Mouse (Mus musculus) G1E (cell line): Measurements from ENCODE around the gene Mpi. TPM values are rescaled to one million over a fixed set of nuclear protein-coding genes. Genes with fewer than 3 reads are reported as not detected.

Experiments used
- ATAC-seq: 2 replicates; pipeline ENCODE4 v1.8.0; 2016; ENCODE audit warnings: mild to moderate bottlenecking; ENCODE audit not compliant: insufficient number of reproducible peaks, poor library complexity, low FRiP score, severe bottlenecking; ENCODE audit errors: extremely low read depth
- DNase-seq: peaks from one replicate; pipeline ENCODE4 v3.0.0; 2012; ENCODE audit warnings: low spot score
- H3K27me3 ChIP-seq: 2 replicates; pipeline ENCODE4 v1.6.1; 2012; ENCODE audit warnings: mild to moderate bottlenecking, low read length, inconsistent platforms; ENCODE audit not compliant: insufficient read depth
- H3K36me3 ChIP-seq: replicated peaks from 2 replicates; pipeline ENCODE3; 2012; ENCODE audit warnings: mild to moderate bottlenecking, inconsistent platforms
- H3K4me1 ChIP-seq: 2 replicates; pipeline ENCODE4 v1.6.1; 2012; ENCODE audit warnings: low read depth, low read length, inconsistent platforms, mixed read lengths; ENCODE audit not compliant: insufficient read depth
- H3K4me3 ChIP-seq: 2 replicates; pipeline ENCODE4 v1.5.1; 2012; ENCODE audit warnings: low read depth, mild to moderate bottlenecking, inconsistent platforms, low read length, moderate library complexity, mixed read lengths
- H3K9me3 ChIP-seq: replicated peaks from 2 replicates; pipeline ENCODE4 v1.6.1; 2012; ENCODE audit warnings: inconsistent platforms
- CTCF ChIP-seq: IDR thresholded peaks from 2 replicates; pipeline ENCODE4 v1.5.1; 2012; ENCODE audit warnings: low read depth, low read length, inconsistent platforms, mixed read lengths
- GATA1 ChIP-seq: IDR thresholded peaks from 2 replicates; pipeline ENCODE4 v1.6.1; 2012; ENCODE audit warnings: borderline replicate concordance, low read length, inconsistent platforms, mixed read lengths
- GATA2 ChIP-seq: IDR thresholded peaks from 2 replicates; pipeline ENCODE4 v1.6.1; 2012; ENCODE audit warnings: low read depth, low read length, inconsistent platforms, borderline replicate concordance
- POLR2AphosphoS5 ChIP-seq: IDR thresholded peaks from 2 replicates; pipeline ENCODE4 v1.6.1; 2012; ENCODE audit warnings: low read depth, low read length, inconsistent platforms; ENCODE audit not compliant: insufficient replicate concordance
- TAL1 ChIP-seq: conservative IDR thresholded peaks from 2 replicates; pipeline ENCODE4 v1.6.1; 2012; ENCODE audit warnings: low read depth, low read length, inconsistent platforms, mixed read lengths
- polyA plus RNA-seq: library from polyadenylated mRNA; stranded (reverse); fragments of >175 nt; gene quantifications from 2 replicates; pipeline ENCODE4 v1.2.3, GENCODE M21; 2012
- total RNA-seq, 2 experiments: library from RNA; stranded (forward) in 1 of 2; stranded (reverse) in 1 of 2; fragments of 200-1000 nt in 1 of 2; fragments of >200 nt in 1 of 2; fragmentation: Nextera tagmentation in 1 of 2; gene quantifications; 2 replicates each; pipeline ENCODE4 v1.2.3; 2014 to 2017

Mpi gene
- total and polyA plus RNA-seq, 3 experiments, result 4.4 to 12.5 (median 12.3) TPM

- no peak for DNase-seq
- no peak for ATAC-seq
- Histone ChIP-seq H3K9me3 (no peaks in the 10 kb centered on the region), H3K27me3 (no peaks in the 10 kb centered on the region), H3K36me3 (peaks cover 87% of the 10 kb centered on the region), H3K4me1 (peaks cover 12% of the 10 kb centered on the region; the same call in 1 of the 2 replicates), H3K4me3 (no peak overlapping the region)
- TF ChIP-seq POLR2AphosphoS5 (no peak), GATA2 (no peak), GATA1 (no peak), TAL1 (no peak), CTCF (no peak)
Observed at GRCm38 (mm10) chr9:57577144-57577849, 24.7 kb upstream of the Mpi start.

DNA sequence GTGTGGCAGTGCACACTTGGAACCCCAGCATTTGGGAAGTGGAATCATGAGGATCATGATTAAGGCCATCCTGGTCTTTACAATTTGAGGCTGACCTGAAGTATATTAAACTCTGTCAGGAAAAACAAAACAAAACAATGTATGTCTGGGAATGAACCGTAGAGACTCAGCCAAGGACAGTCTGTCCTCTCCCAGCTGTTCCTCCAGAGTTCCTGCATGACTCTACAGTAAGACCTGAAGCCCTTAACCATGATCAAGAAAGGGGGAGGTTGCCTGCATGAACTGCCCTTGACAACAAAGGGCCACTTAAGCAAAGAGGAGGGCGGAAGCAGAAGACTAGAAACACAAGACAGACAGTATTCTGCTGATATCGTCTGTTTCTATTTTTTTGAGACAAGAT is 23.0 kb upstream of the Mpi start:
- Histone ChIP-seq H3K9me3 (no peaks in the 10 kb centered on the region), H3K36me3 (peaks cover 85% of the 10 kb centered on the region), H3K4me1 (peaks cover 12% of the 10 kb centered on the region; the same call in 1 of the 2 replicates), H3K27me3 (no peaks in the 10 kb centered on the region), H3K4me3 (no peak overlapping the region)
- ATAC-seq, result no peak
- TF ChIP-seq CTCF (no peak), GATA2 (no peak), TAL1 (no peak), POLR2AphosphoS5 (no peak), GATA1 (no peak)
- no peak for DNase-seq

- ATAC-seq (no peak), DNase-seq (no peak)
- TF ChIP-seq TAL1 (no peak), CTCF (no peak), GATA2 (no peak), POLR2AphosphoS5 (no peak), GATA1 (no peak)
- Histone ChIP-seq H3K4me1 (peaks cover 12% of the 10 kb centered on the region; the same call in 1 of the 2 replicates), H3K27me3 (no peaks in the 10 kb centered on the region), H3K4me3 (no peak overlapping the region), H3K36me3 (peaks cover 82% of the 10 kb centered on the region), H3K9me3 (no peaks in the 10 kb centered on the region)
Observed at GRCm38 (mm10) chr9:57574397-57574796, 21.8 kb upstream of the Mpi start.

GRCm38 (mm10) chr9:57568500-57568899 is 15.9 kb upstream of the Mpi start:
- Histone ChIP-seq H3K27me3 (no peaks in the 10 kb centered on the region), H3K9me3 (no peaks in the 10 kb centered on the region), H3K36me3 (peaks cover 81% of the 10 kb centered on the region), H3K4me3 (no peak overlapping the region), H3K4me1 (peaks cover 8% of the 10 kb centered on the region)
- ATAC-seq (no peak), DNase-seq (no peak)
- TF ChIP-seq GATA1 (no peak), GATA2 (no peak), TAL1 (no peak), POLR2AphosphoS5 (no peak), CTCF (no peak)

GRCm38 (mm10) chr9:57566846-57567245 is 14.3 kb upstream of the Mpi start:
- peaks cover 21% of the 10 kb centered on the region for H3K4me1 ChIP-seq
- no peaks in the 10 kb centered on the region for H3K27me3 ChIP-seq
- H3K36me3 ChIP-seq, result peaks cover 78% of the 10 kb centered on the region
- ATAC-seq (no peak), DNase-seq (no peak)
- no peak overlapping the region for H3K4me3 ChIP-seq
- no peak for TF ChIP-seq GATA1
- no peak for TF ChIP-seq CTCF
- no peak for TF ChIP-seq POLR2AphosphoS5
- TF ChIP-seq GATA2, result no peak
- no peak for TF ChIP-seq TAL1
- no peaks in the 10 kb centered on the region for H3K9me3 ChIP-seq

- peaks cover 27% of the 10 kb centered on the region for H3K4me1 ChIP-seq
- no peak for DNase-seq
- peaks cover 72% of the 10 kb centered on the region for H3K36me3 ChIP-seq
- H3K9me3 ChIP-seq, result no peaks in the 10 kb centered on the region
- H3K4me3 ChIP-seq, result no peak overlapping the region
- no peaks in the 10 kb centered on the region for H3K27me3 ChIP-seq
- no peak for TF ChIP-seq POLR2AphosphoS5
- no peak for TF ChIP-seq GATA2
- no peak for TF ChIP-seq CTCF
- no peak for TF ChIP-seq TAL1
- TF ChIP-seq GATA1, result no peak
- ATAC-seq, result no peak
Observed at GRCm38 (mm10) chr9:57565741-57566221, 13.2 kb upstream of the Mpi start.

DNA sequence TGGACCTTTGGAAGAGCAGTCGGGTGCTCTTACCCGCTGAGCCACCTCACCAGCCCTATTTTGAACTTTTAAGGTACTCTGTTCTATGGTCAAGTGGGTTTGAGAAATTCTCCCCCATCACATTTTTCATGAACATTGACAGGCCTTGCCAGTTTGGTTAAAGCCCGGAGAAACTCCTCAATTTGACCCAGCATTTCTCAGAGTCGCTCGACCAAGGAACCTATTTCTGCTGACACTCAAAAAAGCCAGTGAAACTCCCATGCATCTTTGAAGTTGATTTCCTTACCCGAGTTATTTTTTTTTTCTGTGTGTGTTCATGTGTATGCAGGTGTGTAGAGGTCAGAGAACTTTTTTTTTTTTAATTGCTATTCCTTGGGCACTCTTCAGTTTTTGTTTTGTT is 12.0 kb upstream of the Mpi start:
- Histone ChIP-seq H3K27me3 (no peaks in the 10 kb centered on the region), H3K4me3 (no peak overlapping the region), H3K9me3 (no peaks in the 10 kb centered on the region), H3K4me1 (peaks cover 32% of the 10 kb centered on the region), H3K36me3 (peaks cover 62% of the 10 kb centered on the region)
- TF ChIP-seq POLR2AphosphoS5 (no peak), TAL1 (no peak), CTCF (no peak)
- ATAC-seq, result no peak
- DNase-seq, result no peak
